Mouse (Mus musculus) heart, adult 11 months (tissue): ENCODE data around the gene Spint2.

Experiments
- DNase-seq: peaks from one replicate; pipeline ENCODE4 v3.0.0; 2022

Gene Spint2

GRCm38 (mm10) chr7:29281201-29282073 is at the start of gene Spint2:
Gene Spint2 (minus strand): TSS chr7:29281912.
- DNase-seq = peak; percentile 95

DNA sequence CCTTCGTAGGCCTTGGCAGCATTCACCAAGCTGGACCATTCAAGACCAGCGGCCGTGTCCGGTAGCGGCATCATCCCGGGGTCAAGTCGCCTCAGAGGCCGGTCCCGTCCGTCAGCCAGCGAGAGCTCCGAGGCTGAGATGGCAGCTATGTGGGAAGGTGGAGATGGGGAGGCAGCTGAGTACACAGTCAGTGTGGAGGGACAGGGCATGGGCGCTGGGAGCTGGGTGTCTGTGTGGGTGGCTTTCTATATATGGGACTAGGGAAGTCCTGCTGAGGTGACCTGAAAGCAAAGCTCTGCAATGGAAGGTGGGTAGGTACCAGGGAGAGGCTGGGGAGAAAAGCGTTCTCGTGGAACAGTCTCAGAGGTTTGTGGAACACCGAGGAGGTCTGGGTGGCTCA is 47.3 kb upstream of the Spint2 start:
- no peak for DNase-seq

- DNase-seq = no peak
Measured at GRCm38 (mm10) chr7:29327087-29327486, 45.4 kb upstream of the Spint2 start.

DNA sequence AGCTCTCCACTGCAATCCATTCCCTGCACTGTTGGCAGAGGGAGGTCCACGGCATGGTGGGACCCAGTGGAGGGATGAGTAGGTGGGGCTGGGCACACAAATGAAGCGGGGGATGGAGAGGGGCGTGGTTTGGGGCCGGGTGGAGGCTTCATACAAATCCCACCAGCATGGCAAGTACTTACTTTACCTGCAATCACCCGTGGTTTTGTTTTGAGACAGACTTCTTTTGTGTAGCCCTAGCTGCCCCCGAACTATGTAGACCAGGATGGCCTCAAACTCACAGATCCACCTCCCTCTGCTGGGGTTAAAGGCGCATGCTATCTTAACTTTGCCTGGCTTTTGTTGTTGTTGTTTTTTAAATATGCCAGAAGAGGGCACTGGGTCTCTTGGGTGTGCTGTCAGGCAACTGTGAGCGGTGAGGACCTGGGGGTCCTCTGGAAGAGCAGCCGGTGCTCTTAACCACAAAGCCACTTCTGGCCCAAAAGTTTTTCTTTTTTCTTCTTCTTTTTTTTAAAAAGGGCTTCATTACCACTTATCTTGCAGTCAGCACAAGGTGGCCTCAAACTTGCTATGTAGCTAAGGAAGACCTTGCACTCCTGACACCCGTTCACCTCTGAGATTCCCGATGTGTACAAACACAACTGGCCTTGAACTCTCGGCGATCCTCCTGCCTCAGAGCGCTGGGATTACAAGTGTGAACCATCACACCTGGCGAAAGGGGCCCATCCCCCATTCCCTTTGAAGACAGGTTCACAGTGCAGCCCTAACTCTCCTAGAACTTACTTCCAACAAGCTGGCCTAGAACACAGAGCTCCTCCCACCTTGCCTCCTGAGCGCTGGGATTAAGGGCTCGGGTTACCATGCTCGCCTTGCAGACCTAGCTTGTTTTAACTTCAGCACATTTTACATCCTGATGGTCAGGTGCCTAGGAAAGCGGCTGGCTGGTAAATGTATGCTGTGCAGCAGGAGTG is 37.9 kb upstream of the Spint2 start:
- DNase-seq = no peak

DNA sequence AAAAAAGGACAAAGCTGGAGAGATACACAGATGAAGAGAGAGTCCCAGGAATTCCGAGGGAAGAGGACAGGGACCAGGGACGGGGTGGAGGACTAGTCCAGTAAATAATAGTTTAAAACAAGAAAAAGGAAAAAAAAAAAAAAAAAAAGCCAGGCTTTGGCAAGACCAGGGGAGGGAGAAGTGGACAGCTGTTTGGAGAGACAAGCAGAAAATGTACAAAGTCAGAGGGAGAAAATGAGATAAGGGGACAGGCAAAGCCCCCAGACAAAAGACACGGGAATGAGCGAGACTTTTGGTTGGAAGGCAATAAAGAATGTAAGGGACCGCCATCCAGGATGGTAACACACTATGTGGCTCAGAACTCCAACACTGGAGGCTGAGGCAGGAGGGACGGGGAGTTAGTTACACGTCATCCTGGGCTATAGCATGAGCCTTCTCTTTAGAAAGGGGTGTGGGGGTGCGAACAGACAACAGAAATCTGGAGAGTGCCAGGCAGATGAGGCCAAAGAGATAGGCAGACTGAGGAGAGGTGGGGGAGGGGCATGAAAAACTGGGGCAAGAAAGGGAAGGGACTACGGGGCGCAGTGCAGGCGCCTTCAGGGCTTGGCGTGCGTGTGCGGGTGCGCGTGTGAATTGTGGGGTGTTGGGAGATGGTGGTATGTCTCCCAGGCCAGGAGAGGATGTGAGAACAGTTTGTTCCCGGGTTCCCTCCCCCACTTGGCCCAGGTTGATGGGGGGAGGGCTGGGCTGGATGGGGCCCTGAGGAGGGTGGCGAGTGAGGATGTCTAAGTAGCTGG is 36.6 kb upstream of the Spint2 start:
- DNase-seq = peak; percentile 97

GRCm38 (mm10) chr7:29317558-29317957 is 35.8 kb upstream of the Spint2 start:
- no peak for DNase-seq

GRCm38 (mm10) chr7:29316976-29317375 is 35.3 kb upstream of the Spint2 start:
- DNase-seq = no peak

DNA sequence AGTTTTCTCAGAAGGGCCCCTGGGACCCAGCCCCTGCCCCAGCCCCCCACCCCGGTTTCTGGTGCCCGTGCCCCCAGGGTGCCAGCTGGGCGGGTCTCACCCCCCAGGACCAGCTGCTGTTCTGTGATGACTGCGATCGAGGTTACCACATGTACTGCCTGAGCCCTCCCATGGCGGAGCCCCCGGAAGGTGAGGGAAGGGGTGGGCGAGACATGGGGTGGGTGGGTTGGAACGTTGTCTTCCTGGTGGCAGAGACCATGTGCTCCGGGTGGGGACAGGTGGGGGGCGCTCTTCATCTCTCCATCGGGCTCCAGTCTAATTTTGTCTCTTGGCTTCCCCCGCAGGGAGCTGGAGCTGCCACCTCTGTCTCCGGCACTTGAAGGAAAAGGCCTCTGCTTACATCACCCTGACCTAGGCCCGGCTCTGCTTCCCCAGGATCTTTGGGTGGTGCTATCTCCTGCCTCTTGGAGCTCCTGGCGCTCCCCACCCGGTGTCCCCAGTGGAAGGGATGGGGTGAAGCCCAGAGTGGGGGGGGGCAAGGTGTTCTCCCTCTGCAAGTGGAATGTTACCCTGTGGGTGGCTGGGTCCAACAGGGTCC is 34.5 kb upstream of the Spint2 start:
- no peak for DNase-seq

DNA sequence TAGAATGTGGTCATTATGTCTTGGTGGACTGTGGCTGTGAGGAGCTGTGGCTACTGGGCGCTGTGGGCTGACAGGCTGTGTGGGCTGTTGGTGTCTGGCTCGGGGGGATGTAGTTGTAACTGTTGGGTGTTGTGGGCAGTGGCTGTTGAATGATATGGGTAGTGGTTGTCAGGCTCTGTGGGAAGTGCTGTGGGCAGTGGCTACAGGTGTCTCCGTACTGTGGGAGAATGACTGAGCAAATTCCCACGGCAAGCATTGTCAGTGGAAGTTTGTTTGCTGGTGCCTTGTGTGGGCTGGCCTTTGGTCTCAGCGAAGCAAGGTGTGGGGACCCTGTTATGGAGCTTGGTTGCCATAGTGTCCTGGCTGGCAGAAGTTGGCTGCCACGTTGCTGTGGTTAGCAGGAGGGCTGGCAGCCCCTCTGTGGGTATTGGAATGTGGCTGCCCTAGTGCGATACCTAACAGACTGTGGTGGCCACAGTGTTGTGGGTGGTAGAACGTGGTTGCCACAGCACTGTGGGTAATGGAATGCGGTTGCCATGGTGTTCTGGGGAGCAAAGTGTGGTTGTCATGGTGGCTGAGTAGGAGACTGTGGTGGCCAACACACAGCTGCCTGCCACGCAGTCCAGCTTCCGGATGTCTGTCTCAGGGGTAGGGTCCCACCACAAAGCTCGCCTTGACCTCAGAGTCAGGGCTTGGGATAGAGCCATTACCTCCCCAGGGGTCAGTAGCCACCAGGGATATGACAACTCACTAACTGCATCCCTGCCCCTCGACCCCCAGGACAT is 33.3 kb upstream of the Spint2 start:
- no peak for DNase-seq

DNA sequence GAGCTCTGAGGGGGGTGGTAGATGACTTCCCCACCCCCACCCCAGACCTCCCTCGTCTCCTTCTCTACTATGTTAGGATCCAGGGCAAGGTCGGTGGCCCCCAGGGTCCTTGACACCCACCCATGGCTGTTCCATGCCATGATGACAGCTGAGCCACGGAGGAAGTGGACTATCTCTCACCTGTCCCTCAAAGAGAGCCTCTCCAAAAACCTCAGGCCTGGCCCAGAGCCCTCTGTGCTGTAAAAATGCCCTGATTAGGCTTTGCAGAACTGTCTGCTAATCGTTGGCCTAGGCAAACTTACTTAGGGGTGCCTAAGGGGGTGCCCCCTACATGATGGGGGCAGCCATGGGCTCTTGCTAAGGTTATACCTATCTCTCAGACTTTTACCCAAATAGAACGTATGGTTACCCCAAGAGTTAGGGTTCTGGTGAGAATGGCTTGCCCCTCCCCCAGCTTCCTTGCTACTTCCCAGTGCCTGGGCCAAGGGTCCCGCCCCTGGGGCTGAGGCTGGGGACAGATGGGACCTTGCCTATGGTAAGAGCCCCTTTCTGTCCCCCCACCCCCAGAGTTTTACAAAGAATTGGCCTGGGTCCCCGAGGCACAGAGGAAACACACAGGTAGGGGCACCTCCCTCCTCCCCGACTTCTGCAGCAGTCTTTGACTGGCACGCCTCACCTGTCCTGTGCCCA is 32.0 kb upstream of the Spint2 start:
- no peak for DNase-seq

DNA sequence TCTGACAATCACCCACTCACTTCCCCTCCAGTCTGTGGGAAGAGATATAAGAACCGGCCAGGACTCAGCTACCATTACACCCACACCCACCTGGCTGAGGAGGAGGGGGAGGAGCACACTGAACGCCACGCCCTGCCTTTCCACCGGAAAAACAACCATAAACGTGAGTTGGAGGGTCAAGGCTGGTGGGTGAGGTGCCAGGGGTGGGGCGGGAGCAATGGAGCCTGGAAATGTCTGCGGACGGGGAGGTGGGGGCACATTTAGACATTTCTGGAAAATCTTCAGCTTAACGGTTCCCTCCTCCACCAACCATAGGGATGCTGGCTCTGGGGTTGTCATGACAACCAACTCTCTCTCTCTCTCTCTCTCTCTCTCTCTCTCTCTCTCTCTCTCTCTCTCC is 31.3 kb upstream of the Spint2 start:
- DNase-seq = no peak

- DNase-seq = no peak
Measured at GRCm38 (mm10) chr7:29309749-29310148, 28.0 kb upstream of the Spint2 start.

DNA sequence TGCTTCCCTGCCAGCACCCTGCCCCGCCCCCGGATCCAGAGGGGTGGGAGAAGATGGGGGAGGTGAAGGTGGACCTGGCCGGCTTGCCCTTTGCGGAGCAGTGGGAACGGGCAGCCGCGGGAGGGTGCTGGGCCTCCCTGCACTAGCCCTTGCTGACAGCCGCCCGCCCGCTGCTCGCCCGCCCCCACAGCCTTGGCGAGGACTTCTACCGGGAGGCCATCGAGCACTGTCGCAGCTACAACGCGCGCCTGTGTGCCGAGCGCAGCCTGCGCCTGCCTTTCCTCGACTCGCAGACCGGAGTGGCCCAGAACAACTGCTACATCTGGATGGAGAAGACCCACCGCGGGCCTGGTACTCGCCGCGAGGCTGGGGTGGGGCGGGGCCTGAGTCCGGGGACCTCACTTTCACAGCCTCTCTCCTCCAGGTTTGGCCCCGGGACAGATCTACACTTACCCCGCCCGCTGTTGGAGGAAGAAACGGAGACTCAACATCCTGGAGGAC is 27.6 kb upstream of the Spint2 start:
- DNase-seq = peak; percentile 95

- DNase-seq = peak; percentile 99
Measured at GRCm38 (mm10) chr7:29307350-29308104, 25.8 kb upstream of the Spint2 start.

DNA sequence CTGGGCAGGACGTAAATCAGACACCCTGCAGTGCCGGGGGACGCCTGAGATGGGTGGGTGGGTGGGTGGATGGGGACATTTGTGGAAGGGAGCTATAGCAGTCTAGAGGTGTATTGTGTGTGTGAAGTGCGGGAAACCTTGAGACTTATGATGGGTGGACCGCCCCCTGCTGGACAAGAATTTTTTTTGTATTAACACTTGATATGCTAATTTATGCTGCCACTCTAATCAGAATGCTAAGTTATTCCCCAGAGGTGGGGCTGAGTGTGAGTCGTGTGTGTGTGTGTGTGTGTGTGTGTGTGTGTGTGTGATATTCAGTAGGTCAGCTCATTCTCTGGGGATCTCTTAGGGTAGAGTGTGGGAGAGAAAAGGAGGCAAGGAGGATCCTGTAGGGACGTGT is 24.9 kb upstream of the Spint2 start:
- no peak for DNase-seq

DNA sequence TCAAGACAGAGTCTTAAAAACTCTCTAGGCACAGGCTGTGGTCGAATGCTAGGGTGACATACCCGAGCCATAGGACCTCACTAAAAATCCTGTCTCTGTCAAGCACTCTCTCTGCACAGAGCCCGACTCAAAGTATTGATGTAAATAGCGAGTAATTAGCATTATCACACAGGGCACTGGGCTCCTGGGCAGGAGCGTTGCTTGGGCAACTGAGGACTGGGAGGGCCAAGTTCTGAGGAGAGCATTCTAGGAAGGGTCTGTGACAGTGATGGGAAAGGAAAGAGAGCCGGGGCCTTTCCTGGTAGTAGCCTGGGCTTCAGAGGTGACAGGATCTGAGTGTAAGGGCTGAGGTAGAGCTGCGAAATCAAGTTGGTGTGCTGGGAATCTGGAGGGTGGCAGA is 24.4 kb upstream of the Spint2 start:
- DNase-seq = no peak

DNA sequence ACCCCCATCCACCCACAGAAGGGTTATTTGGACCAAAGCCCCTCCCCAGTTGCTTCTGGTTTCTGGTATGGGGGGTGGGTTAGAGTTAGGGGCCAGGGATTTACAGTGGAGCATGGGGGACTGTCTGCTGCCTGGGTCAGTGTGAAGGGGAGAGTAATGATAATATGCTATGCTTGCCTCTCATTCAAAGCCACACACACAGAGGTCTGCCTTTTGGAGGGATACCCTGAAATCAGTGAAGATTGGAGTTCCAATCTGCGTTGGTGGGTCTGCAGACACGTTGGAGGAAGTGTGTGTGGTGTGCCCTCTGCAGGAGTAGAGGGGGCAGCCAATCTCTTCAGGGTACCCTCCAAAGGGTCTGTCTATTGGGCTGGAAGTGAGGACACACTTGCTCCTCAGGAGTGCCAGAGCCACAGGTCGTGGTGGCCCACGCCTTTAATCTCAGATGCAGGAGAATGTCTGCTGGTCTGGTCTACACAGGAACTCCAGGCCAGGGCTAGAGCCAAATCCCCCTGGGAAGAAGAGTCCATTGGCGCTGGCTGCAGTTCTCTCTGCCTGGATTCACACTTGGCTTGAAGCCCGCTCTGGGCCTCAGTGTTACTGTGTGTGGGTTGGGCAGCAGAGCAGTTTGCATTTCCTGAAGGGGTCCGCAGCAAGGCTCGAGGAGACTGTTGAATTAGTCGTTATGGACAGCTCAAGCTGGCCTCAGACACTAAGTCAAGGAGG is 23.7 kb upstream of the Spint2 start:
- DNase-seq = peak; percentile 89

DNA sequence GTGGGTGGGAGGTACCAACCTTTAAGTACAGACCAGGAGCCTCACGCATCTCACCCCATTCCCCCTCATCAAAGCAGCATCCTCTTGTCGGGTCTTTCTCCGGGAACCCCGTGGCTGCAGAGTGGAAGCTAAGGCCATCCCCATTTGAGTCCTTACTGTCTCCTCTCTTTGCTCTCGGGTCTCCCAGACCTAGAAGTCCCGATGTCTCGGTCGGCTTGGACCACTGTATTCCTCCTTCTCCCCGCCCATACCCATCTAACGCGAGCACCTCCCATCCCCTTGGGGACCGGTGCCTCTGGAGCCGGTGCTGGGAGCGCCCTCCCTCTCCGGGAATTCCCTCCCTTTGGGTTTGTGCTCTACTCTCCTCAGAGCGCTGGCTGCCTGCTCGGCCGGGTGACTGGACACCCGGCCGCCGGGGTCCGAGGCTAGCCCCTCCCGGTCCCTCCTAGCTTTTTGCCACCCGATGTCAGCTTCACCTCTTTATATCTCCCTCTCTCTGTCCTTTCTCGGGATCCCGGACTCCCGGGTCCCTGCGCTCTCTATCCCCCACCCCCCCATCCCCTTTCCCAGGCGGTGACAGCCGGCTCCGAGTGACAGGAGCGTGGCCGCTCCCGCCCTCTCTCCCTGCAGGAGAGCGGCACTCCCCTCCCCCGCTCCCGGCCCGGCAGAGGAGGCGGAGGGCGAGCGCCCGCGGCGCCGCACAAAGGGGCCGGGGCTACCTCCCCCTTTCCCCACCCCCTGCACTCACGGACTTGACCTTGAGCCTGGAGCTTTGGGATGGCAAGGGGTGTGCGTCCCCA is 23.0 kb upstream of the Spint2 start:
- peak; percentile 92 for DNase-seq
